Mouse (Mus musculus) frontal cortex, postnatal 10 days (tissue): ENCODE results near the gene Fggy.

ENCODE experiments used
- DNase-seq, 2 experiments: peaks; one replicate each; pipeline ENCODE4 v3.0.0; 2022; ENCODE audit warnings: low spot score in 2 of 2, mixed read lengths in 1 of 2

Gene Fggy

GRCm38 (mm10) chr4:95590878-95591277 is 33.6 kb downstream of the Fggy start:
- no peak for DNase-seq

- DNase-seq: no peak
These were observed 39.9 kb downstream of the Fggy start for GRCm38 (mm10) chr4:95597208-95597607.

- no peak for DNase-seq
These were observed 44.5 kb downstream of the Fggy start for GRCm38 (mm10) chr4:95601776-95602175.

GRCm38 (mm10) chr4:95603254-95603653 is 45.9 kb downstream of the Fggy start:
- no peak for DNase-seq

- DNase-seq: no peak
These were observed 53.4 kb downstream of the Fggy start for GRCm38 (mm10) chr4:95610663-95611062.

GRCm38 (mm10) chr4:95611390-95611789 is 54.1 kb downstream of the Fggy start:
- DNase-seq: no peak

GRCm38 (mm10) chr4:95621046-95621445 is 63.7 kb downstream of the Fggy start:
- no peak for DNase-seq

- no peak for DNase-seq
These were observed 67.4 kb downstream of the Fggy start for GRCm38 (mm10) chr4:95624696-95625095.

- no peak for DNase-seq
These were observed 68.3 kb downstream of the Fggy start for GRCm38 (mm10) chr4:95625651-95626050.

- DNase-seq: no peak
These were observed 68.9 kb downstream of the Fggy start for GRCm38 (mm10) chr4:95626186-95626585.

- DNase-seq: no peak
These were observed 77.6 kb downstream of the Fggy start for GRCm38 (mm10) chr4:95634903-95635302.

- DNase-seq: peak; percentile 16 to 22
These were observed 79.8 kb downstream of the Fggy start for GRCm38 (mm10) chr4:95636937-95637749.

GRCm38 (mm10) chr4:95638063-95638462 is 80.8 kb downstream of the Fggy start:
- no peak for DNase-seq

GRCm38 (mm10) chr4:95640831-95641230 is 83.5 kb downstream of the Fggy start:
- DNase-seq: no peak

- DNase-seq: no peak
These were observed 86.7 kb downstream of the Fggy start for GRCm38 (mm10) chr4:95644048-95644447.

GRCm38 (mm10) chr4:95648801-95649551 is 91.7 kb downstream of the Fggy start:
- no peak for DNase-seq

- no peak for DNase-seq
These were observed 92.2 kb downstream of the Fggy start for GRCm38 (mm10) chr4:95649552-95649905.

GRCm38 (mm10) chr4:95649980-95650379 is 92.7 kb downstream of the Fggy start:
- no peak for DNase-seq

GRCm38 (mm10) chr4:95652044-95652443 is 94.7 kb downstream of the Fggy start:
- DNase-seq: no peak

- no peak for DNase-seq
These were observed 96.1 kb downstream of the Fggy start for GRCm38 (mm10) chr4:95653296-95653912.

- no peak for DNase-seq
These were observed 96.6 kb downstream of the Fggy start for GRCm38 (mm10) chr4:95653913-95654301.

- no peak for DNase-seq
These were observed 101.7 kb downstream of the Fggy start for GRCm38 (mm10) chr4:95659024-95659423.

GRCm38 (mm10) chr4:95663596-95663995 is 106.3 kb downstream of the Fggy start:
- no peak for DNase-seq
